Mouse (Mus musculus): ENCODE data around the gene Wdr37. TPM values are rescaled to one million over a fixed set of nuclear protein-coding genes. Genes with fewer than 3 reads are reported as not detected.
"Not testable (repeated sequence)": the region's sequence is repeated elsewhere in the genome, so short reads cannot be mapped to it uniquely, and the experiment has no call there.

Gene Wdr37
- total and polyA plus RNA-seq, 3 experiments, result 12.2 to 55.5 (median 48.6) TPM

DNA sequence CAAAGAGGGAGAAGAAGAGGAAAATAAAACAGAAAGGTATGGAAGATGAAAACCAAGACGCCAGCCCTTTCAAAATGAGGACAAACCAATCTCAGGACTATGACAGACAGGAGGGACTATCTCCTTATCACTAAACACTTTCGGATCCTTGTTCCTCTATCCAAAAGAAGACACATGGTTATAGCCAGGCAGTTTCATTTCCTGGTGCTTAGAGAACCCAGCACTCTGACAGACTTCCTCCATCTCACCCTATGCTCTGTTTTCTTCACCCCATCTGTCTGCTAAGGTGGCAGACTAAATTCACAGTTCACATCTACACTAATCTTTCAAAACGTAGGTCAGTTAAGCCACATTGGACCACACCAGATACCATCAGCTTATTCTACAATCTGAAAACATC is 29.4 kb downstream of the Wdr37 start:
- H3K4me1 ChIP-seq (ENCODE audit: insufficient read depth, low read depth, low read length), result peaks cover 4% of the 10 kb centered on the region; the same call in 1 of the 2 replicates
- no peaks in the 10 kb centered on the region for H3K27me3 ChIP-seq (ENCODE audit: insufficient read depth, low read length)
- H3K4me3 ChIP-seq (ENCODE audit: low read depth, low read length), result no peak overlapping the region
- TF ChIP-seq TAL1 (conservative IDR thresholded peaks at IDR 0.05; ENCODE audit: low read depth, low read length), result no peak
- ATAC-seq (ENCODE audit: extremely low read depth, insufficient number of reproducible peaks, low FRiP score, poor library complexity, severe bottlenecking) (no peak), DNase-seq (ENCODE audit: low spot score) (no peak)
- H3K9me3 ChIP-seq (replicated peaks), result no peaks in the 10 kb centered on the region
- peaks cover 87% of the 10 kb centered on the region for H3K36me3 ChIP-seq (replicated peaks)

DNA sequence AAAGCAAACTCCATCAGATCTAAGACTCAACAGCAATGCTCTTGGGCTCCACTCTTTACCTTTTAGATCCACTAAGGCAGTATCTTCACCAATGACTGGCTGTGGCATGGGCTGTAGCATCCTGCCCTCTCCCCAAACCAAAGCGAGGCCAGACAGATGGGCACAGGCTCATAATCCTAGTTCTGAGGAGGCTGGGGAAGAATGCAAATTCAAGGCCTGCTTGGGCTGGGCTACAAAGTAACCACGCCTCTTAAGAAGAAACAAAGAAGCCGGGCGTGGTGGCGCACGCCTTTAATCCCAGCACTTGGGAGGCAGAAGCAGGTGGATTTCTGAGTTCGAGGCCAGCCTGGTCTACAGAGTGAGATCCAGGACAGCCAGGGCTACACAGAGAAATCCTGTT is 29.9 kb downstream of the Wdr37 start:
- H3K36me3 ChIP-seq (replicated peaks), result peaks cover 83% of the 10 kb centered on the region
- ATAC-seq (ENCODE audit: extremely low read depth, insufficient number of reproducible peaks, low FRiP score, poor library complexity, severe bottlenecking); H3K9me3 ChIP-seq (replicated peaks); H3K27me3 ChIP-seq (ENCODE audit: insufficient read depth, low read length); H3K4me3 ChIP-seq (ENCODE audit: low read depth, low read length); H3K4me1 ChIP-seq (ENCODE audit: insufficient read depth, low read depth, low read length); DNase-seq (ENCODE audit: low spot score): not testable (repeated sequence)

DNA sequence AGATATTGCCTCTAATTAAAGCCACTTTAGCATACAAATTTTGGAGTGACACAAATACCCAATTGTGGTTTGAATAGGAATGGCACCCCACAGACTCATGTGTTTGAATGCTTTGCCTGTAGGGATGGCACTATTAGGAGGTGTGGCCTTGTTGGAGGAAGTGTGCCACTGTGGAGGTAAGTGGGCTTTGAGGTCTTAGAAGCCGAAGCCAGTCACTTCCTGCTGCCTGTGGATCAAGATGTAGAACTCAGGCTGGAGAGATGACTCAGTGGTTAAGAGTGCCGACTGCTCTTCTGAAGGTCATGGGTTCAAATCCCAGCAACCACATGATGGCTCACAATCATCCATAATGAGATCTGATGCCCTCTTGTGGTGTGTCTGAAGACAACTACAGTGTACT is 30.8 kb downstream of the Wdr37 start:
- Histone ChIP-seq H3K27me3 (ENCODE audit: insufficient read depth, low read length) (no peaks in the 10 kb centered on the region), H3K4me3 (ENCODE audit: low read depth, low read length) (no peak overlapping the region), H3K9me3 (replicated peaks) (no peaks in the 10 kb centered on the region), H3K4me1 (ENCODE audit: insufficient read depth, low read depth, low read length) (peaks cover 4% of the 10 kb centered on the region; the same call in 1 of the 2 replicates), H3K36me3 (replicated peaks) (peaks cover 84% of the 10 kb centered on the region)
- TF ChIP-seq GATA2 (IDR thresholded peaks at IDR 0.05; ENCODE audit: borderline replicate concordance, low read depth, low read length) (no peak), CTCF (IDR thresholded peaks at IDR 0.05; ENCODE audit: low read depth, low read length) (no peak), TAL1 (conservative IDR thresholded peaks at IDR 0.05; ENCODE audit: low read depth, low read length) (no peak)
- ATAC-seq (ENCODE audit: extremely low read depth, insufficient number of reproducible peaks, low FRiP score, poor library complexity, severe bottlenecking), result no peak
- no peak for DNase-seq (ENCODE audit: low spot score)

DNA sequence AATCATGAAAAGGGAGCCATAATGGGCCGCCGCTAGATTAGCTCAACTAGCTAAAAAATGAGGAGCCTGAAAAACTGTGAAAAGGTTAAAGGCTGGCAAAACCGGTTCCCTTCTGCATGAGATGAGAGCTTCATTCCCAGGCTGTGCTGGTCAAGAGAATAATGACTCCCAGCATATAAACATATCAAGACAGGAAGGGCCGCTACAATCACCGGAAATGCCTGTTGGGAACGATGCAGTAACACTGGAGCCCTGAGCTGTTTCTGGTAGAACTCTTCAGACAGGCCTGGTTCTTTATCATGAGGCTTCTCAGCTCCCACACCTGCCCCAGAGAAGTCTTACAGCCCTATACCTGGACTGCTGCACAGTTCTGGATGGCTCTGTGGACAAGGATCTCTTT is 31.8 kb downstream of the Wdr37 start:
- ATAC-seq (ENCODE audit: extremely low read depth, insufficient number of reproducible peaks, low FRiP score, poor library complexity, severe bottlenecking), result no peak
- Histone ChIP-seq H3K9me3 (replicated peaks) (no peaks in the 10 kb centered on the region), H3K36me3 (replicated peaks) (peaks cover 85% of the 10 kb centered on the region), H3K27me3 (ENCODE audit: insufficient read depth, low read length) (no peaks in the 10 kb centered on the region), H3K4me1 (ENCODE audit: insufficient read depth, low read depth, low read length) (peaks cover 4% of the 10 kb centered on the region; the same call in 1 of the 2 replicates), H3K4me3 (ENCODE audit: low read depth, low read length) (no peak overlapping the region)
- DNase-seq (ENCODE audit: low spot score), result no peak
- TF ChIP-seq GATA1 (IDR thresholded peaks at IDR 0.05; ENCODE audit: borderline replicate concordance, low read length) (no peak), TAL1 (conservative IDR thresholded peaks at IDR 0.05; ENCODE audit: low read depth, low read length) (no peak), POLR2AphosphoS5 (IDR thresholded peaks at IDR 0.05; ENCODE audit: insufficient replicate concordance, low read depth, low read length) (no peak), CTCF (IDR thresholded peaks at IDR 0.05; ENCODE audit: low read depth, low read length) (no peak), GATA2 (IDR thresholded peaks at IDR 0.05; ENCODE audit: borderline replicate concordance, low read depth, low read length) (no peak)

DNA sequence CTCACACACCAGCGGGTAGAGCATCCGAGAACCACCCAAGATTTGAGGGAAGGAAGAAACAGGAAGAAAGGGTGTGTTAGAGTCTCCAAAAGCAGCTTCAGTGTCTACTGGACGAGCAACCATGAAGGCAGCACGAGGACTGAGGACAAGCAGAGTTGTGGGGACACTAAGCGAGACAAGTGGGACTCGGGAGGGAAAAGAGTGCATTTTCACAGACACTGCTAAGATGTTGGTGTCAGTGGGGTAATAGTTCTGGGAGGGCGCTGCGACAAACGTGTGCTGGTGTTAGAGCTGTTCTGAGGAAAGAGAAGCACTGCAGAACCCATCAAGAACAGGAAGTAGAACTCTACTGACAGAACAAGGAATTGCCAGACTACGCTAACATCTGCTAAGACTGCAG is 32.6 kb downstream of the Wdr37 start:
- Histone ChIP-seq H3K4me1 (ENCODE audit: insufficient read depth, low read depth, low read length) (peaks cover 4% of the 10 kb centered on the region; the same call in 1 of the 2 replicates), H3K9me3 (replicated peaks) (no peaks in the 10 kb centered on the region), H3K27me3 (ENCODE audit: insufficient read depth, low read length) (no peaks in the 10 kb centered on the region), H3K4me3 (ENCODE audit: low read depth, low read length) (no peak overlapping the region), H3K36me3 (replicated peaks) (peaks cover 92% of the 10 kb centered on the region)
- DNase-seq (ENCODE audit: low spot score) (no peak), ATAC-seq (ENCODE audit: extremely low read depth, insufficient number of reproducible peaks, low FRiP score, poor library complexity, severe bottlenecking) (no peak)
- TF ChIP-seq TAL1 (conservative IDR thresholded peaks at IDR 0.05; ENCODE audit: low read depth, low read length) (no peak), POLR2AphosphoS5 (IDR thresholded peaks at IDR 0.05; ENCODE audit: insufficient replicate concordance, low read depth, low read length) (no peak), GATA2 (IDR thresholded peaks at IDR 0.05; ENCODE audit: borderline replicate concordance, low read depth, low read length) (no peak), GATA1 (IDR thresholded peaks at IDR 0.05; ENCODE audit: borderline replicate concordance, low read length) (no peak), CTCF (IDR thresholded peaks at IDR 0.05; ENCODE audit: low read depth, low read length) (no peak)

DNA sequence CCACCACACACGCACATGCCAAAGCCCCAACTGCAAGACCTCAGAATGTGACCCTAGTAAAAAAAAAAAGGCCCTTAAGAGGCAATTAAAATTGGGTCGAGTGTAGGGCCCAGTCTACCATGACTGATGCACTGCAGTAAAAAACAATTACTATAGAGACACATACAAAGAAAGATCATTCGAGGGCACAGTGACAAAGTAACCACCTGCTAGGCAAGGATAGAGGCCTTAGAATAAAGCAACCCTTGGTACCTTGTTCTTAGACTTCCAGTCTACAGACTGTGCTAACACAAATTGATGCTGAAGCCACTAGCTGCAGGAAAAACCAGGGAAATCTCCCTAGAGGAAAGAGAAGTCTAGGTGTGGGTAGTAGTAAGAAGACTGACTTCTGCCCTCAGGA is 33.3 kb downstream of the Wdr37 start:
- Histone ChIP-seq H3K4me1 (ENCODE audit: insufficient read depth, low read depth, low read length) (peaks cover 4% of the 10 kb centered on the region; the same call in 1 of the 2 replicates), H3K4me3 (ENCODE audit: low read depth, low read length) (no peak overlapping the region), H3K27me3 (ENCODE audit: insufficient read depth, low read length) (no peaks in the 10 kb centered on the region), H3K9me3 (replicated peaks) (no peaks in the 10 kb centered on the region), H3K36me3 (replicated peaks) (peaks cover 93% of the 10 kb centered on the region)
- TF ChIP-seq POLR2AphosphoS5 (IDR thresholded peaks at IDR 0.05; ENCODE audit: insufficient replicate concordance, low read depth, low read length), result no peak
- TF ChIP-seq GATA2 (IDR thresholded peaks at IDR 0.05; ENCODE audit: borderline replicate concordance, low read depth, low read length), result no peak
- no peak for TF ChIP-seq CTCF (IDR thresholded peaks at IDR 0.05; ENCODE audit: low read depth, low read length)
- TF ChIP-seq GATA1 (IDR thresholded peaks at IDR 0.05; ENCODE audit: borderline replicate concordance, low read length), result no peak
- ATAC-seq (ENCODE audit: extremely low read depth, insufficient number of reproducible peaks, low FRiP score, poor library complexity, severe bottlenecking) (no peak), DNase-seq (ENCODE audit: low spot score) (no peak)

DNA sequence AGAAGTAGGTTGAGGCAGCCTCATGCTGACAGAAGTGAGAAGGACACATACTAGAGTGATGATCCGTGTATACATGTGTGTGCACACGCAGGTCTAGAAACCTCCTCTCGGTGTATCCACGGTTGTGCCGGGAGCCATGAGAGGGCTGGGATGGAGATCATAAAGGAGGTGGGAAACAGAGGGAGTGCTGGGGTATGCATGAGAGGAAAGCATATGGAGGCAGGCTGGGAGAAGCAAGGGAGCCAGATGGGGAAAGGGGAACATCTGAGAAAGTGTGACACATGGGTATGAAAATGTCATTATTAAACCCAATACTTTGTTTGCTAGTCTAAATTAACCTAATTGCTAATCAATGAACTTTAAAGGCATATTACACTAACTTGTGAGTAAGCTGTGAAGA is 37.1 kb downstream of the Wdr37 start:
- H3K4me1 ChIP-seq (ENCODE audit: insufficient read depth, low read depth, low read length), result peaks cover 4% of the 10 kb centered on the region; the same call in 1 of the 2 replicates
- H3K9me3 ChIP-seq (replicated peaks), result no peaks in the 10 kb centered on the region
- DNase-seq (ENCODE audit: low spot score), result no peak
- peaks cover 89% of the 10 kb centered on the region for H3K36me3 ChIP-seq (replicated peaks)
- H3K4me3 ChIP-seq (ENCODE audit: low read depth, low read length), result no peak overlapping the region
- no peaks in the 10 kb centered on the region for H3K27me3 ChIP-seq (ENCODE audit: insufficient read depth, low read length)
- ATAC-seq (ENCODE audit: extremely low read depth, insufficient number of reproducible peaks, low FRiP score, poor library complexity, severe bottlenecking), result no peak
- TF ChIP-seq TAL1 (conservative IDR thresholded peaks at IDR 0.05; ENCODE audit: low read depth, low read length) (no peak), POLR2AphosphoS5 (IDR thresholded peaks at IDR 0.05; ENCODE audit: insufficient replicate concordance, low read depth, low read length) (no peak), CTCF (IDR thresholded peaks at IDR 0.05; ENCODE audit: low read depth, low read length) (no peak), GATA1 (IDR thresholded peaks at IDR 0.05; ENCODE audit: borderline replicate concordance, low read length) (no peak), GATA2 (IDR thresholded peaks at IDR 0.05; ENCODE audit: borderline replicate concordance, low read depth, low read length) (no peak)

Data from G1E (cell line).